Mouse (Mus musculus): Measurements from ENCODE around the gene Scyl2.
"Not testable (repeated sequence)": the region's sequence is repeated elsewhere in the genome, so short reads cannot be mapped to it uniquely, and the experiment has no call there.

The Scyl2 gene
- long read RNA-seq, experiment 1, partial matches to known transcripts = 2 of 4 reads
- long read RNA-seq, experiment 1, other reads (novel, unspliced or antisense) = 1 of 4 reads
- long read RNA-seq, experiment 2, full-length matches to known transcripts = 1 of 2 reads
- long read RNA-seq, experiment 2, partial matches to known transcripts = 0 of 2 reads
- long read RNA-seq, experiment 2, other reads (novel, unspliced or antisense) = 1 of 2 reads

GRCm38 (mm10) chr10:89686139-89686808 lies at the start of gene Scyl2:
Gene Scyl2 (minus strand): TSS chr10:89686285.
- intact Hi-C loops (cut with DNase I) = no loop called here

GRCm38 (mm10) chr10:89732001-89732794 lies 46.1 kb upstream of the Scyl2 start, which contains the start of gene Actr6:
Gene Actr6 (minus strand): TSS chr10:89732295.
- intact Hi-C loops (cut with DNase I) = no loop called here

DNA sequence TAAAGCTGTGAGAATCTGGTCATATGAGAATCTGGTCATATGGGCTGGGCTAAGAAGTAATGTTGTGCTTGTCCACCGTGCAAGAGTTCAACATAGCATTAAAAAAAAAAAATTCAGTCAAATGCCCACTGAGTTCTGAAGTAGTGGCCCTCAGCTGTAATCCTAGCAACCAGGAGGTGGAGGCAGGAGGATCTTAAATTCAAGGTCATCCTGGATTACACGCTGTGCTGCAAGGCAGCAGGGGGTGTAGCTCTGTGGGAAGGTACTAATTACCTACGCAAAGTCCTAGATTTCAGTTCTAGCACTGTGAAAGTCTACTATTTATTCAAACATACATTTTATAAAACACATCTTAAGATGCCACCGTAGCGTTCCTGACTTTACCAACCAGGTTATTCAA lies 45.3 kb upstream of the Scyl2 start:
- intact Hi-C loops (cut with DNase I) = no loop called here

DNA sequence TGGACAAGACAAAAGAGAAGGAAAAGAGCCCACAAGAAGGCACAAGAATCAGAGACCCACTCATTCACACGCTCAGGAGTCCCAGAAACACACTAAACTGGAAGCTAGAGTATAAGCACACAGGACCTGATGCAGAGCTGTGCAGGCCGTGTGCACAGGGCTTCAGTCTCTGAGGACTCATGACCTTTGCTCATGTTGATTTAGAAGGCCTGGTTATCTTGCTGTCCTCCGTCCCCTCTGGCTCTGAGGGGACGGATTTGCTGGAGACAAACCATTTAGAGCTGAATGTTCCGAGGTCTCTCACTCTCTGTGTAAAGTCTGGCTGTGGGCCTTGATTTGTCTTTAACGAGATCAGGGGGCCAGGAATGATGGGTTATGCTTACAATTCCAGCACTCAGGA lies 44.3 kb upstream of the Scyl2 start:
- intact Hi-C loops (cut with DNase I) = no loop called here

GRCm38 (mm10) chr10:89722247-89723195 lies 36.4 kb upstream of the Scyl2 start:
- intact Hi-C loops (cut with DNase I) = no loop called here

GRCm38 (mm10) chr10:89720796-89721195 lies 34.7 kb upstream of the Scyl2 start:
- intact Hi-C loops (cut with DNase I) = no loop called here

GRCm38 (mm10) chr10:89720252-89720651 lies 34.2 kb upstream of the Scyl2 start:
- intact Hi-C loops (cut with DNase I) = no loop called here

DNA sequence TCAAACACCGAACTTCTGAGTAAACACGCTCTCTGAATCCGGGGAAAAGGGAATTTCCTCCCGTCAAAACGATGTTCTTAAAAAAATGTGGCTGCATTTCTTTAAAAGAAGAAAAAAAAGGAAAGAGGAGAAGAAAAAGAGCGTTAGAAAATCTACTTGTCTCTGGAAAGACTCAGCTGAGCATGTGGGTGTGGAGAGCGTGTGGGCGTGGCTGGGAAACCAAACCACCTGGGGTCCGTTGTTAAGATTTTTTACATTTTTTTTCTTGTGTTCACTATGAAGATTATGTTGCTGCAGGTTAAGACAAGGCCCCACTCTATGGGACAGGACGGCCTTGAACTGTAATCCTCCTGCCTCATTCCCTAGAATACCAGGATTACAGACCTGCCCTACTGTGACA lies 28.8 kb upstream of the Scyl2 start:
- intact Hi-C loops (cut with DNase I) = no loop called here

- intact Hi-C loops (cut with DNase I) = no loop called here
Measured at GRCm38 (mm10) chr10:89708720-89709119, 22.6 kb upstream of the Scyl2 start.

GRCm38 (mm10) chr10:89707397-89707796 lies 21.3 kb upstream of the Scyl2 start:
- intact Hi-C loops (cut with DNase I) = no loop called here

GRCm38 (mm10) chr10:89703042-89703441 lies 17.0 kb upstream of the Scyl2 start:
- intact Hi-C loops (cut with DNase I) = no loop called here

- intact Hi-C loops (cut with DNase I) = no loop called here
Measured at GRCm38 (mm10) chr10:89697956-89698355, 11.9 kb upstream of the Scyl2 start.

DNA sequence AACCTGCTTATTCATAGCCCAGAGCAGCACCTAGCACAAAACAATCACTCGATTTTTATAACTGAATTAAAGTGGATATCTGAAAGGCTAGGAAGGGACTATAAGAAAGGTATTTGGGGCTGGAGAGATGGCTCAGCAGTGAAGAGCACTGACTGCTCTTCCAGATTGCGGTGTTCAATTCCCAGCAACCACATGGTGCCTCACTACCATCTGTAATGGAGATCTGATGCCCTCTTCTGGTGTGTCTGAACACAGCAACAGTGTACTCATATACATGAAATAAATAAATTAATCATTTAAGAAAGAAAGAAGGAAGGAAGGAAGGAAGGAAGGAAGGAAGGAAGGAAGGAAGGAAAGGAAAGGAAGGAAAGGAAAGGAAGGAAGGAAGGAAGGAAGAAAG lies 10.2 kb upstream of the Scyl2 start:
- intact Hi-C loops (cut with DNase I) = not testable (repeated sequence)

DNA sequence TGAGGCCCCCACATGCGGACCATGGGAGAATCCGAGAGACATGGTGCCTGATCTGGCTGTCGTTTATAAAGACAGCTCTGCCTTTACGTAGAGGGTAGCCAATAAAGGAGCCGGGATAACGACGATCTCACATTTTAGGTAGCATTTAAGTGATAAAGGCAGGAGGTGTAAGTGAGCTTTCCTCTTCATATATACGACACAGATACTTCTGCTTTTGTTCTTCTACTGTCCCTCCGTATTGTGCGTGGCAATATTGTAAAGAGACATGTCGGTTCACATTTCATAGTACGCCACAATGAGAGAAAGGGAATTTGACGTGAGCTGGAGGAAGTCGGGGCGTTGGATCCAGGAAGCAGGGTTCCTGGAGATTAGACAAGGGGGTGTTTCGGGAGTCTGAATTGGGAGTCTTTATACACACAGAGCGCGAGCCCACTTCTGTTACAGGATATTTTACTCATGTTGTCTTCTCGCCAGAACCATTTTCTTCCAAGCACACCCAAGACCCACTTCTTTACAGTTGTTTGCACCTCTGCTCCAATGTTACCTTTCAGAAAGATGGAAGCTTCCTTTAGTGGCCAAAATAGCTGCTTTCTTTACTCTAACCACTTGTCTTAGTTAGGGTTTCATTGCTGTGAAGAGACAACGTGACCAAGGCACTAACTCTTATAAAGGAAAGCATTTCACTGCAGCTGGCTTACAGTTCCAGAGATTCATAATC lies 9.3 kb upstream of the Scyl2 start:
- intact Hi-C loops (cut with DNase I) = no loop called here

DNA sequence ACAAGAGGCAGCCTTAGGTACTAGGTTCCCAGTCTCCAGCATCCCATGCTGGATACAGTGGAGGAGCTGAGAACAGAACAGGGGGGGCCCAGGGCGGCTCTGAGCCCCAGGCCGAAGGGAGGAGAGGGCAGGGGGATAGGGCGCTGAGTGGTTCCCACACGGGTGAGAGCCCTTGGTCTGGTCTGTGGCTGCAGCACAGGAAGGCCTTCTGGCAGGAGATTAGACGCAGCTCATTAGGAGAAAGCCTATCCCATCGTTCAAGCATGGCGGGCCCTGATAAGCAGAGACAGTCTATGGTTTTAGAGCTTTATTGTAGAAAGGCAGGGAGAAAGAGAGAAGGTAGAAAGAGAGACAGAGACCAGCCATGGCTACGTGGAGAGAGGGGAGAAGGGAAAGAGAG lies 3.9 kb upstream of the Scyl2 start:
- intact Hi-C loops (cut with DNase I) = no loop called here

DNA sequence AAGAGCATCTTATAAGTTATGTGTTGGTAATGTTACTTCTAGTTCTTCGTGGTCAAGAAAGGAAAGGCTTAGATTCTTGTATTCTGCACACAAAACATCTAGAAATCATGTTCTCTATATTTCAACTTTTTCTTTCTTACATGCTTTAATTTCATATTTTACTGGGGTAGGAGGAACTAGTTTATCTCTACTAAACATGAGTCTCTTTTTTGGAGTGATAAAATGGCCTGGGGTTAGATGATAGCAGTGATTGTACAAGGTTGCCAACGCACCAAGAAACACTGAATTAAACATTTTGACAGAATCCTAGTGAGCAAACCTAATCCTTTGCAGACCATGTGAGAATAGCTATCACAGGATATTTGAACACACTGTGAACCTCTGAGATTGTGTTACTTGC lies 1.4 kb upstream of the Scyl2 start:
- intact Hi-C loops (cut with DNase I) = no loop called here

GRCm38 (mm10) chr10:89685391-89686138 lies 520 bp downstream of the Scyl2 start:
- intact Hi-C loops (cut with DNase I) = no loop called here

GRCm38 (mm10) chr10:89682961-89683360 lies 3.1 kb downstream of the Scyl2 start:
- intact Hi-C loops (cut with DNase I) = no loop called here

- intact Hi-C loops (cut with DNase I) = no loop called here
Measured at GRCm38 (mm10) chr10:89682157-89682556, 3.9 kb downstream of the Scyl2 start.

GRCm38 (mm10) chr10:89681706-89682105 lies 4.4 kb downstream of the Scyl2 start:
- intact Hi-C loops (cut with DNase I) = no loop called here

Measured in adrenal gland (tissue).